Mouse (Mus musculus) myocyte (in vitro differentiated cells): Measurements from ENCODE around the gene Trib3. TPM values are rescaled to one million over a fixed set of nuclear protein-coding genes. Genes with fewer than 3 reads are reported as not detected.

Experiments
- H3K27me3 ChIP-seq: one replicate; pipeline ENCODE4 v1.6.1; 2011; ENCODE audit not compliant: control insufficient read depth, insufficient read depth, insufficient read length
- H3K36me3 ChIP-seq: one replicate; pipeline ENCODE4 v1.6.1; 2011; ENCODE audit not compliant: control insufficient read depth, insufficient read depth
- H3K4me2 ChIP-seq: one replicate; pipeline ENCODE4 v1.6.1; 2011; ENCODE audit warnings: low read depth, control low read depth
- H3K4me3 ChIP-seq: one replicate; pipeline ENCODE4 v1.5.1; 2011; ENCODE audit warnings: mild to moderate bottlenecking, control low read depth, moderate library complexity
- H3K79me2 ChIP-seq: one replicate; pipeline ENCODE4 v1.6.1; 2011; ENCODE audit not compliant: control insufficient read depth, insufficient read depth
- H3ac ChIP-seq: one replicate; pipeline ENCODE4 v1.6.1; 2011; ENCODE audit not compliant: control insufficient read depth, insufficient read length
- CEBPB ChIP-seq: IDR thresholded peaks from 2 replicates; pipeline ENCODE4 v1.6.1; 2011; ENCODE audit warnings: mild to moderate bottlenecking, moderate library complexity; ENCODE audit not compliant: poor library complexity, insufficient read depth, severe bottlenecking
- E2F4 ChIP-seq: IDR thresholded peaks from one replicate; pipeline ENCODE4 v1.6.1; 2011; ENCODE audit warnings: mild to moderate bottlenecking, control low read depth, moderate library complexity; ENCODE audit not compliant: insufficient read depth
- MAX ChIP-seq: IDR thresholded peaks from one replicate; pipeline ENCODE4 v1.6.1; 2011; ENCODE audit warnings: low read depth, mild to moderate bottlenecking, control low read depth
- MYOD1 ChIP-seq, 3 experiments: IDR thresholded peaks; one replicate each; pipeline ENCODE4 v1.6.1; 2011; ENCODE audit warnings: control low read depth in 2 of 3, low read depth in 2 of 3, mild to moderate bottlenecking in 2 of 3, moderate library complexity in 1 of 3; ENCODE audit not compliant: insufficient read length in 2 of 3, control insufficient read depth in 1 of 3
- MYOG ChIP-seq, 3 experiments: IDR thresholded peaks; one replicate each; pipeline ENCODE4 v1.6.1; 2011; ENCODE audit warnings: control low read depth in 2 of 3, low read depth in 2 of 3, mild to moderate bottlenecking in 2 of 3; ENCODE audit not compliant: insufficient read length in 2 of 3, control insufficient read depth in 1 of 3, insufficient read depth in 1 of 3
- POLR2A ChIP-seq: IDR thresholded peaks from one replicate; pipeline ENCODE4 v1.6.1; 2011; ENCODE audit warnings: low read depth, mild to moderate bottlenecking, control low read depth, moderate library complexity; ENCODE audit not compliant: insufficient read length
- POLR2AphosphoS2 ChIP-seq: IDR thresholded peaks from one replicate; pipeline ENCODE4 v1.6.1; 2011; ENCODE audit warnings: low read depth, control low read depth; ENCODE audit not compliant: insufficient read length
- REST ChIP-seq: IDR thresholded peaks from one replicate; pipeline ENCODE4 v1.6.1; 2011; ENCODE audit warnings: mild to moderate bottlenecking, control low read depth, moderate library complexity; ENCODE audit not compliant: insufficient read depth, insufficient read length
- SRF ChIP-seq: IDR thresholded peaks from one replicate; pipeline ENCODE4 v1.6.1; 2011; ENCODE audit warnings: low read depth; ENCODE audit not compliant: control insufficient read depth, insufficient read length
- TCF12 ChIP-seq: IDR thresholded peaks from one replicate; pipeline ENCODE4 v1.6.1; 2011; ENCODE audit warnings: mild to moderate bottlenecking, control low read depth; ENCODE audit not compliant: poor library complexity, insufficient read depth, severe bottlenecking
- TCF3 ChIP-seq: IDR thresholded peaks from one replicate; pipeline ENCODE4 v1.6.1; 2011; ENCODE audit warnings: low read depth, control low read depth; ENCODE audit not compliant: insufficient read length
- USF1 ChIP-seq: IDR thresholded peaks from one replicate; pipeline ENCODE4 v1.6.1; 2011; ENCODE audit warnings: low read depth, mild to moderate bottlenecking, control low read depth, moderate library complexity
- polyA plus RNA-seq: library from polyadenylated mRNA; unstranded; fragments of >200 nt; fragmentation: generic; extraction: Trizol; gene quantifications from one replicate; pipeline ENCODE4 v1.2.1, GENCODE M21; 2012; ENCODE audit warnings: missing spikeins

Trib3 gene
- polyA plus RNA-seq, 1 experiment = 410 TPM

GRCm38 (mm10) chr2:152376345-152376741, 32.5 kb upstream of the Trib3 start, which contains the start of gene Nrsn2:
Gene Nrsn2 (minus strand): TSS chr2:152376638.
- no peak within 1 kb of the TSS for H3K4me2 ChIP-seq
- TF ChIP-seq E2F4 (no peak), POLR2A (no peak), MYOD1 (IDR thresholded peaks at IDR 0.05; ENCODE audit: control insufficient read depth in 1 of 3, insufficient read length in 2 of 3, low read depth in 2 of 3) (no peak), TCF12 (no peak), TCF3 (no peak), MYOG (IDR thresholded peaks at IDR 0.05; ENCODE audit: control insufficient read depth in 1 of 3, insufficient read depth in 1 of 3, insufficient read length in 2 of 3, low read depth in 2 of 3) (no peak), USF1 (no peak), REST (no peak)
- H3K79me2 ChIP-seq = no peaks in the 10 kb centered on the region
- no peak within 1 kb of the TSS for H3ac ChIP-seq
- H3K36me3 ChIP-seq = no peaks in the 10 kb centered on the region
- peaks cover 39% of the 10 kb centered on the region for H3K27me3 ChIP-seq
- no peak within 1 kb of the TSS for H3K4me3 ChIP-seq

DNA sequence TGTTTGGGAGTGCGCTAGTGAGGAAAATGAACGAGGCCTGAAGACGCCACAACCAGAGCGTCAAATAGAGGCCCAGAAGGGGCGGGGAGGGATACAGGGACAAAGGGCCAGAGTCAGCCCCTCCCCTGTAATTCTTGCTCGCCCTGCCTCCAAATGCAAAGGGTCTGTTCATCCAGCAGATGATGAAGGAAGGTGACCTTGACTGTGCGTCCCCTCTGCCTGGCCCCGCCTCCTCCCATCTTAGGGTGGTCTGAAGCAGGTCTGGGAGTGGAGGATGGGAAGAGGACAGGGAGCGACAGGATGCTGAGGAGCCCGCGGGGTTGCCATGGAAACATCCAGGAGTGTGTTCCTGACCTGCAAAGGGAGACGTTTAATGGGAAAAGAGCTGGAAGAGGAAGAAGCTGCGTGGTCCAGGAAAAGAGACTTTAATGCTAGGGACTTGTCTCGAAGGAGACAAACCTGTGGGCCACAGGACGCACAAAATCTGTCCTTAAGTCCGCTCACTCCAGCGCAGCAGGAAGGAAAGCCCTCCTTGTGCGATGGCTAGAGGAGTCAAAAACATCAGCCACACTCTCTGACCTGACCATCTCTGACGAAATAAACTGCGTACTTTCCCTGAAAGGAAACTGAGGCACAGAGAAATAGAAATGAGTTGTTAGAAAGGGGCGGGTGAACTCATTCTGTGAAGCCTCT, 32.0 kb upstream of the Trib3 start:
- TF ChIP-seq POLR2A (no peak), TCF3 (no peak), USF1 (no peak), SRF (no peak), POLR2AphosphoS2 (no peak), MYOD1 (IDR thresholded peaks at IDR 0.05; ENCODE audit: control insufficient read depth in 1 of 3, insufficient read length in 2 of 3, low read depth in 2 of 3) (no peak), MYOG (IDR thresholded peaks at IDR 0.05; ENCODE audit: control insufficient read depth in 1 of 3, insufficient read depth in 1 of 3, insufficient read length in 2 of 3, low read depth in 2 of 3) (no peak), TCF12 (no peak), REST (no peak), CEBPB (no peak), E2F4 (no peak), MAX (no peak)
- Histone ChIP-seq H3K27me3 (peaks cover 39% of the 10 kb centered on the region), H3ac (no peak overlapping the region), H3K4me2 (no peak overlapping the region), H3K36me3 (no peaks in the 10 kb centered on the region), H3K4me3 (no peak overlapping the region), H3K79me2 (no peaks in the 10 kb centered on the region)

DNA sequence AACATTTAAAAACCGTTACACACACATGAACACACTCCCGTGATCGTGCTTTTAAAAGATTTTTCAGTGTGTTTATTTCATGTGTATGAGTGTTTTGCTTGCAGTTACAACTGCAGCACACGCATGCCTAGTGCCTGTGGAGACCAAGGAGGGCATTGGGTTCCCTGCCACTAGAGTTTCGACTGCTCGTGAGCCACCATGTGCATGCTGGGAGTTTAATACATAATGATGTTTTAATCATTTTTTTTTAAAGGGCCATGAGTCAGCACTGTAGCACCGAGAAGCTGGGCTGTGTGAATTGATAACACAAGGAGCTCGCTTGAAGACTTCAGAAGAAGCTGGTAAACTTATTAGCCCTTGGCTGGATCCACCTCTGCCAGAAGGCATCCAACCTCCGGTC, 29.7 kb upstream of the Trib3 start:
- Histone ChIP-seq H3K4me3 (no peak overlapping the region), H3K27me3 (peaks cover 39% of the 10 kb centered on the region), H3K36me3 (no peaks in the 10 kb centered on the region), H3K79me2 (no peaks in the 10 kb centered on the region), H3ac (no peak overlapping the region), H3K4me2 (no peak overlapping the region)
- TF ChIP-seq TCF3 = no peak
- TF ChIP-seq MYOG (IDR thresholded peaks at IDR 0.05; ENCODE audit: control insufficient read depth in 1 of 3, insufficient read depth in 1 of 3, insufficient read length in 2 of 3, low read depth in 2 of 3) = no peak
- no peak for TF ChIP-seq TCF12
- TF ChIP-seq CEBPB = no peak
- no peak for TF ChIP-seq MYOD1 (IDR thresholded peaks at IDR 0.05; ENCODE audit: control insufficient read depth in 1 of 3, insufficient read length in 2 of 3, low read depth in 2 of 3)
- TF ChIP-seq POLR2A = no peak
- no peak for TF ChIP-seq MAX
- no peak for TF ChIP-seq POLR2AphosphoS2
- TF ChIP-seq REST = no peak
- TF ChIP-seq E2F4 = no peak
- no peak for TF ChIP-seq USF1
- TF ChIP-seq SRF = no peak

DNA sequence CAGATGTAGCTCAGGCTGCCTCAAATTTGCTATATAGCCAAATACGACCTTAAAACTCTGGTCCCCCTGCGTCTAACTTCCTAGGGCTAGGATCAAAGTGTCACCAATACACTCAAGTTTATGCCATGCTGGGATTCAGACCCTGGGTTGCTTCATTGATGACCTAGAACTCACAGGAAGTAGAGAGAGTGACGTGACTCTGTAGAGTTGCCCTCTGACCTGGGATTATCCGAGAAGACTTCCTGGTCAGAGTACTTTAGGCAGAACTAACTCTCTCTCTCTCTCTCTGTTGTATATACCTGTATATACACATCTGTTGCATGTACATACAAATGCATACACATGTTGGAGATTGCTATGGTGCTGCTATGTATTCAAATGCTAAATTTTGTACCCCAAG, 28.8 kb upstream of the Trib3 start:
- H3K4me2 ChIP-seq = no peak overlapping the region
- H3K79me2 ChIP-seq = no peaks in the 10 kb centered on the region
- no peak overlapping the region for H3ac ChIP-seq
- H3K4me3 ChIP-seq = no peak overlapping the region
- H3K36me3 ChIP-seq = no peaks in the 10 kb centered on the region
- peaks cover 39% of the 10 kb centered on the region for H3K27me3 ChIP-seq
- TF ChIP-seq MAX = no peak
- TF ChIP-seq MYOG (IDR thresholded peaks at IDR 0.05; ENCODE audit: control insufficient read depth in 1 of 3, insufficient read depth in 1 of 3, insufficient read length in 2 of 3, low read depth in 2 of 3) = no peak
- no peak for TF ChIP-seq USF1
- no peak for TF ChIP-seq TCF12
- no peak for TF ChIP-seq POLR2A
- no peak for TF ChIP-seq E2F4
- TF ChIP-seq MYOD1 (IDR thresholded peaks at IDR 0.05; ENCODE audit: control insufficient read depth in 1 of 3, insufficient read length in 2 of 3, low read depth in 2 of 3) = no peak
- no peak for TF ChIP-seq CEBPB
- TF ChIP-seq SRF = no peak
- TF ChIP-seq TCF3 = no peak
- no peak for TF ChIP-seq POLR2AphosphoS2
- no peak for TF ChIP-seq REST
